Mouse (Mus musculus) G1E (cell line): Measurements from ENCODE around the gene Myh4.

Source experiments
- CTCF ChIP-seq: IDR thresholded peaks from 2 replicates; pipeline ENCODE4 v1.5.1; 2012; ENCODE audit warnings: low read depth, low read length, inconsistent platforms, mixed read lengths
- GATA1 ChIP-seq: IDR thresholded peaks from 2 replicates; pipeline ENCODE4 v1.6.1; 2012; ENCODE audit warnings: borderline replicate concordance, low read length, inconsistent platforms, mixed read lengths
- TAL1 ChIP-seq: conservative IDR thresholded peaks from 2 replicates; pipeline ENCODE4 v1.6.1; 2012; ENCODE audit warnings: low read depth, low read length, inconsistent platforms, mixed read lengths

DNA sequence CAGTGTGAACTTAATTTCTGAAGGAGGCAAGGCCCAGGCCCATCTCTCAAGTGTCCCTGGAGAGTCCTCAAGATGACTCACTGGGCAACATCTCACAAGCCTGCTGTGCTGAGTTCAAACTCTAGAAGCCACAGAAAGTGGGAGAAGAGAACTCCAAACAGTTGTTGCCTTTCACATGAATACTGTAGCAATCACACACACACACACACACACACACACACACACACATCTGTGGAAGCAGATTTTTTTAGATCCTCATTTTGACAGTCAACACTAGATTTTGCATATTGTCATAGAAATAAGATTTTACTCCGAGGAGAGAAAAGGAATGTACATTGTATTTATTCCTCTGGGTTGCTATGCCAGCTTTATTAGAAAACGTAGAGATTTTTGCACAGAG is 47.0 kb upstream of the Myh4 start:
- TF ChIP-seq CTCF (no peak), GATA1 (no peak), TAL1 (no peak)
